Mouse (Mus musculus) layer of hippocampus, postnatal 10 days (tissue): ENCODE data around the gene Olfr1396. TPM values are rescaled to one million over a fixed set of nuclear protein-coding genes. Genes with fewer than 3 reads are reported as not detected.

Source experiments
- DNase-seq, 2 experiments: peaks; one replicate each; pipeline ENCODE4 v3.0.0; 2021; ENCODE audit warnings: low spot score in 2 of 2
- long read RNA-seq: library from polyadenylated mRNA; stranded (forward); transcript quantifications from one replicate; pipeline ENCODE4 v2.0.0, GENCODE M21; 2023
- total RNA-seq, 2 experiments: library from RNA; stranded (reverse); gene quantifications; 2 replicates each; pipeline ENCODE4 v1.2.3; 2021

The Olfr1396 gene
- total RNA-seq: not detected
- long read RNA-seq: 0 reads

DNA sequence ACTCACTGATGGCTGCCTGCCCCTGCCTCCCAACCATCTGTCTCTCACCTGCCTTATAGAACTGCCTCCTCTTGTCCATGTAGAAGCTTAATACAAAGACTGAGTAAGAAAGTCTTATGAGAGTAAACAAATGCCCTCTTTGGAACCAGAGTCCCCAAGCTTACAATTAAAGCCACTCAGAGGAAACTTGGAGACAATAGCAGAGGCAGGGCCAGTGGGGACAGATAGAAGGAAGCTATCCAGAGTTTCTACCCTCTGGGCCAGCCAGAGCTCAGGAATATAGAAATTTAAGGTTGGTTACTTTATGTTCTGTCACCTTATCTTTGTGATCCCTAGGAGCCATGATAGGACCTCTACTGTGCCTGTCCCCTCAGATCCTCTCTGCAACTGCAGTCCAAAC lies at the start of gene Olfr1396:
Olfr1396 (minus strand) TSS at position 101 of the 400 bp plus-strand sequence.
- no peak for DNase-seq

DNA sequence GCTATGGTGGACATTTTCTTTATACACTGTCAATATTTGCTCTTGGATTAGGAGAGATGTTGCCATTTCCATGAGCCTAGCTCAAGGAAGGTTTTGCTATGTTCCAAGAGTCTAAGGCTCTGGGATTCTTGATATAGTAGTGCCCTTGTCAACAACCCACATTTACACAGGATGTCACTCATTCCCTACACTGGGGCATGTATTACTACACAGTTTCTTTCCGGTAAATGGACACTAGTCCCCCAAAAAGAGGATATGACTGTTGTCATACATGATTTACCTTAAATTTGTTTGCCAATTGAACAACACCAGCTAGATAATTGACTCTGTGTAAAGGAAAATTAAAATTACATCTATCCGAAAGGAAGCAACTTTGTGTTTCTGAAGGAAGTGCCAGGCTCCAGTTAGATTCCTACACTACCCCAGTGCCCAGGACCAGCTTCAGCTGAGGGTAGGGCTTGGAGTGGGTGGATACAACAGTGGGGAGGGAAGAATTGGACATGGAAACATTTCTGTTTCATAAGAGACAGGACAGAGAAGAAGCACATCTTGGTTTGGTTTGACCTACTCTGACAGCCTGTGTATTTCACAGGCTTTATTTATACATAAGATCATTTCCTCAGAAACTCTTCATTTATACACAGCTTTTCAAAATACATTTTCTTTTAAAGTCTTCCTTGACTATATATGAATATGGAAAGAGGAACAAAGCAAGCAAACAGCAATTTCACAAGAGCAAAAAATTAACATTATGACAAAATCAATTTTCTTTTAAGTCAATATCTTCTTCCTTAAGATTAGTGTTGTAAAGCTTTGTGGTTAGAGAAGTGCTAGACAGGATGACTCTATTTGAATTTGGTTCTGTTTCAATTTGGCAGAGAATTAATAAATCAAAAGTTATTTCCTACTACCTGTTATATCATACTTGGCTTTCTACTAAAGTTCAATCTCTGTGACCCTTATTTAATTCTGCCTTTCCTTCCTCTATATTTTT lies 42.4 kb upstream of the Olfr1396 start:
- no peak for DNase-seq

DNA sequence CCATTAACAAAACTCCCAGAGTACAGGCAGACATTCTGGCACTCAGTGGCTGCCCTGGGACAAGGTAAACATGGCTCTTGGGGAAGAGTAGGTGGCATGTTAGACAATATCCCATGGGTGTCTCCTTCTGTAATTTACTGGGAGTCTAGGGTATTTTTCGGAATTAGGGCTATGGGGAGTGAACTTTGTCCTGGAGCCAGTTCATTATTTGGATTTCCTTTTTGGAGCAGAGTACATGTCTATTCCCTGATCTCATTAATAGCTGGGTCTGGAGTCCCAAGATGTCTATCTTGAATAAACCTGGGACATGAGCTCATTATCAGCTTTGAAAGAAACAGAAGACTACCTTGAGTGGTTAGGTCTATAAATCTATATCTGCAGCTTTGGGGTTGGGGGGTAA lies 39.4 kb upstream of the Olfr1396 start, which contains the start of gene Olfr1394:
Olfr1394 (plus strand) TSS at position 301 of the 400 bp plus-strand sequence.
- no peak for DNase-seq

DNA sequence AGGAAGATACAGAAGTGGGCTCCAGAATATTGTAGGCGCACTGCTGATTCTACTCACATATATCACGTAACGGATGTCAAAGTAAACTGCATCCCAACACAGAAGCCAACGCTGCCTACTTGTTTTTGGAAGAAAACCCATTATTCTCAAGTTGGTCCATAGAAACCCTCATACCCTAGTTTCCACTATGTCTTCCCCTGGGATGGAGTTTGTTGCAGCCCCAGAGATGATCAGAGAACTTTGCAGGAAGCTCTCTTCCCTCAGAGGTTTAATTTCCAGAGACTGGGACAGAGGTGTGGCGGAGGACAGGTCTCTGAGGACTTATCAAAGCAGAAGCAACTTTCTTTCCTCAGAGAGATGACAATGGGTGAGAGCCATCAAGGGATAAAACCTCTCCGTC lies 27.3 kb upstream of the Olfr1396 start, which contains the start of gene Olfr1395:
Olfr1395 (plus strand) TSS at position 301 of the 400 bp plus-strand sequence.
- DNase-seq: no peak

DNA sequence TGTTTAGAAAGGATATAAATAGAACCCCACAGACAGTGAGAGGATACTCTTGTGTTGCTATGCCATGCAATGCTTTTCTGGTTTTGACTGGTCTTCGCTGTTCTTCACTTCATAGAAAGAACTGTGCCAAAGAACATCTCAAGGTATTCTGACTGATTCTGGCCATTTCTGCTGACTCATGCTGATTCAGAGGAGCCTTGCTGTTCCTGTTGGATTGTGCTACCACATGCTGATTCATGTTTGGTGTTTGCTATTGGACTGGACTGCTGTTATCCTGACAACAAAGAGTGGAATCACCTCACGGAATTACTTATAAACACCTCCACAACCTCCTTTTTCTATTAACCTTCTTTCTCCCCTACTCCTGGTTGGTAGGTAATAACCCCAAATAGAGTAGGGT lies 9.5 kb upstream of the Olfr1396 start:
- no peak for DNase-seq

DNA sequence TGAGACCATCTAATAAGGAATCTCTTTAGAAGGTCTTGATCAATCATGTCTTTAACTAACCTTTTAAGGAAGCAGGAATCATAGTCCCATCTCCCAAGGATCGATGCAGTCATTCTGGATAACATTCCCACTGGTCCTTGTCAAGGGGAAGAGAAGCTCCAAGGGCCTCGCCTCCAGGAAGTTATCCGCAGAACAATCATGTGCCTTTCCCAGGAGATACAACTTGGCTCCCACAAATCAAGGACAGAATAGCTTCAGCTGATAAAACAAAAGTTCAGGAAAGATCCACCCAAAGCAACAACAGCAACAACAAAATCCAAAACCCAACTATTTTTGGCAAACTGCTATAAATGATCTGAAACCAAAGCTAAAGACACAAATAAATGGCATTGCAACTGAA lies 5.0 kb upstream of the Olfr1396 start:
- DNase-seq: no peak

DNA sequence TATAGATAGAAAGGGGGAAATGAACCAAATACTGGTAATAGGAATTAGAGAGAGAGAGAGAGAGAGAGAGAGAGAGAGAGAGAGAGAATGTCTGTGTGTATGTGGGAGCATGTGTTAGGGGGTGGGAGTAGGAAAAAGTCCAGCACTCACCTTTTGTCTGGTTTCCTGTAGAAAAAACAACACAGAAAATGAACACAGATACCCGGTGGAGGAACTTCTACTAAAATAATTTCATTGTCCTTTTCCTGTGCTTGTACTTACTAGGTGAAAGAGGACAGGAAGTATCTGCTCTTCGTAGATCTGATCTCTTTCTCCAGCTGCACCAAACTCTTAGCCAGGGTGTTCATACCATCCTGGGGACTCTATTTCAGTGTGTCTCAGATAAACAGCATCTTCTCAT lies 516 bp downstream of the Olfr1396 start:
- DNase-seq: no peak

DNA sequence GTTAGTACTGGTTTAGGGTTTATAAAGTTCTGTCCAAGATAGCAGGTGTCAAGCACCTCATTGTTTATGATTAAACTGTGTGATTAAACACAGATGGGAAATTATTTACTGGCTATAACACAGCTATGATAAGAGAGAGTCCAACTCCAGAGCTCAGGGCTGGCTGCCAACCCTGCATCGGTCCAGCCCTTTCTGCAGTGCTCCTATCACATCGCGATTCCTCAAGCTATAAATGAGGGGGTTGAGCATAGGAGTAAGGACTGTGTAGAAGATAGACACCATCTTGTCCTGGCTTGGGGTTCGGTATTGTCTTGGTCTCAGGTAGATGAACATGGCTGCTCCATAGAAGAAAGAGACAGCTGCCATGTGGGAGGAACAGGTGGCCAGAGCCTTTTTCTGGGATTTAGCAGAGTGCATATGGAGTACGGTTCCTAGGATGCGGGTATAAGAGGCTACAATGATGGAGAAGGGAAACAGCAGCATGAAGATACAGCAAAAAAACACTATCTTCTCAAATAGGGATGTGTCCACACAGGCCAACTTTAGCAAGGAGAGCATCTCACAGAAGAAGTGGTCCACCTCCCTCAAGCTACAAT lies 2.0 kb downstream of the Olfr1396 start:
- peak in 1 of 2 experiments; percentile 16 for DNase-seq

DNA sequence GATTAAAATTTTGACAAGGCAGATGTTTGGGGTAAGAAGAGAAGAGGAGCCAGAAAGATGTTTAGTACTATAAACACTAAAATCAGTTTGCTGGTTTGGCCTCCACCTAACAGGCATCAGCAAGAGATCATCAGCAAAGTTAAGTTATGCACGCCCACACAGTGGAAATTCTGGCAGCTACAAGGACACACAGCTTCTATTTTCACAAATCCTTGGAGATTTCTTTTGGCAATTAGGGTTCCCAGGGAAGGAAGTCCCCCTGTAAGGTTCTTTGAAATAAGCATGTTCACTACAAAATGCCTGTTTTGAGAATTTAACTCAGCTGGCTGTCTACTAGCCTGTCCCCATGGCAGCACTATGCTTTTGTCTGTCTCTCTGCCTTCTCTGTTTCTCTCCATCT lies 3.7 kb downstream of the Olfr1396 start:
- no peak for DNase-seq

DNA sequence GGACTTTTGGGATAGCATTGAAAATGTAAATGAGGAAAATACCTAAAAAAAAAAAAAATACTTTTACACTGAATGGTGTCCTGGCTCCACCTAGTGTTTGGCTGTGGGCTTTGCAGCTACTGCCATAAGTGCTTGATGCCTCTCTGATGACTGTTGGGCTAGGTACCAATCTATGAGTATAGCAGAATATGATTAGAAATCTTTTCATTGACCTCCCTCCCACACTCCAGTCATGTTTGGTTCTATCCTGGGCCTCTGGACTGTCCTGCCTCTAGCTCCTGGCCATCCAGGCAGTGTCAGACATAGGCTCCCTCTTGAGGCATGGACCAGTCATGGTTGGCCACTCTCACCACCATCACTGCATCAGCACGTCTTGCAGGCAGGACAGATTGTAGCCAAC lies 5.8 kb downstream of the Olfr1396 start:
- DNase-seq: peak; percentile 29 to 47

DNA sequence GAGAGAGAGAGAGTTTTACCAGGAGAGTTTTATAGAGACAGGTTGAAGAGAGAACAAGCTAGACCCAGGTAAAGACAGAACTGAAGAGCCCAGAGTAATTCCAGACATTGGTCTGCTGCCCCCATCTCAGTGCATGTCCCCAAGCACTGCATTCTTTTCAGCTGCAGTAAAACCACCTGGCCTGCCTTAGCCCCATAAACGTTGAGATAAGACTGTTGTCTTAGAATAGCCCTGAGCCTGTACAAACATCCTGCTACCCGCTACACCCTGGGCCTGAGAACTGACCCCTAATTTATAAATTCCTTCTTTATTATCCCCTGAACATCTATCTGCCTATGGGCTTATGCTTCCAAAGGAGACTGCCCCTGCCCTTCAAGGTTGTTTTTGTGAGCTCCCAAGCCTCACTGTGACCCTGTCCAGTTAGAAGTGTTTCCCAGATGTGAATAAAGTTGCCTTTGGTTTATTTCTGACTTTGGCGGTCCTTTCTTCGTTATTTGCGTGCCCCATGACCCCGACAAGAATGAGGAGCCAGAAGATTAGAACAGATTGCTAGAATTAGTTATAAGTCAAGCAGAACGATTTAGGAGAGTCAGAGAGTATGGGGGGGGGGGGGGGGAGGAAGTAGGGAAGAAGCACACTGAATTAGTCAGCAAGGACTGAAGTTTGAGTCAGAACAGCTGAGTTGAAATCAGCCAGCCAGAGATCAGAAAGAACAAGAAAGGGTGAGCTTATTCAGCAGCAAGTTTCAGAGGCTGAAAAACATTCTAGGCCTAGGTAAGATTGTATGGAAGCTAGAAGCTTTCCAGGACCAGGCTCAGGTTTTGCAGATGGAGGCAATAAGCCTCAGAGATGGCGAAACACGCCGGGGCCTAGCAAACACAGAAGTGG lies 6.8 kb downstream of the Olfr1396 start:
- DNase-seq: no peak

DNA sequence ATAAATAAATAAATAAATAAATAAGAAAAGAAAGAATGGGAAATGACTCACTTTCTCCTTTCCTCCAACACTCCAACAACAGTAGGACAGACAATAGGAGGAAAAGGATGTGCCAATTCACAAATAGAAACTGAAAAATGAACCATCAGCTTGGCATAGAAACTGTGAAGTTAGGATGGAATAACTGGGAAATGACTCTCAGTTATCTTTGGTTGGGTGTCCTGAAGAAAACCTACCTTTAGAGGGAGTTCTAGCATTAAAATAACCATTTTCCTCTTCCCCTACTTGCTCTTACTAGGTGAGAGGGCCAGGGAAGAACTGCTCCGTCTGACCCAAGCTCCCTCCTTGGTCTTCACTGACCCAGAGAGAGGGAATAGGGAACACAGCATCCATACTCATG lies 8.9 kb downstream of the Olfr1396 start:
- DNase-seq: no peak

DNA sequence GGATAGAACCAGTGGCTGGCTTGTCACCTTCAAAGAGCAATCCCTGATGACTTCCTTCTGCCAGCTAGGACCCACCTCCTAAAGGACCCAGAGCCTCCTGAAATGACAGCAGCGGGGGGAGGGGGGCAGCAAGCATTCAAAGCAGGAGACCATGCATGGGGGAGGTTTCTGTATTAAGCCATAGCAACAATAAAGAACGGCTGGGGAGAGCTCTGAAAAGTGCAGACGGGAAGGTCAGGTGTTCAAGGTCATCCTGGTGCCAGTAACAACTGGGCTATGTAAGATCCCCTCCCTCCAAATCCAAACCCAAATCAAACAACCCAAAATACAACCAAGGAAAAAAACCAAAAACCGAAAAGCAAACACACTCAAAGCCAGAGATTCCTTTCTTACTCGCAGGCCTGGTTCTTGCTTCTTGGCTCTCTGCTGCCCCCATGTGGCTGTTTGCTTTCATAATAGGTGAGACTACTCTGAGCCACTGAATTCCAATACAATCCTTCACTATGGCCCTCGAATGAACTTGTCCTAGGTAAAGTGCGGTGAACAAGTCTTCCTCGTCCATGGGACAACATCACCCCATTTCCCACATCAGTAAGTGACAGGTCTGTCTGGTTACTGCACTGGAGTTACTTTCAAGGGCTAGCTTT lies 11.5 kb downstream of the Olfr1396 start:
- peak; percentile 92 for DNase-seq

DNA sequence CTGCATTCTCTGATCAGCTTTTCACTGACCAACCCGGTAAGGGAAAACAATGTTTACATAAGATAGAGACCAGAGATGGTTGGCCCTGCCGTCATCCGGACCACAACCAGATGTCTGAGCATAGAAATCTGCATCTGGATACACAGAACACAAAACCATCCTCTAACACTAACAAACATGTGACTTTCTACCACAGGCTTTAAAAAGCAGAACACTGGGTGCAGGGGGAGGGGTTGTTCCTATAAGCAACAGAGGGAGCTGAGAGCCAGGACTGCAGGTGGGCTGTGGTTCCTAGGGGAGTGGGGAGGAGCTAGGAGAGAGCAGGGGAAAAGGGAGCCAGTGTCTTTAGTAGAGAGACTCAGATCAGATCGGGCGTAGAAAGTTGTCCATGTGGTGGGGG lies 13.2 kb downstream of the Olfr1396 start:
- no peak for DNase-seq

DNA sequence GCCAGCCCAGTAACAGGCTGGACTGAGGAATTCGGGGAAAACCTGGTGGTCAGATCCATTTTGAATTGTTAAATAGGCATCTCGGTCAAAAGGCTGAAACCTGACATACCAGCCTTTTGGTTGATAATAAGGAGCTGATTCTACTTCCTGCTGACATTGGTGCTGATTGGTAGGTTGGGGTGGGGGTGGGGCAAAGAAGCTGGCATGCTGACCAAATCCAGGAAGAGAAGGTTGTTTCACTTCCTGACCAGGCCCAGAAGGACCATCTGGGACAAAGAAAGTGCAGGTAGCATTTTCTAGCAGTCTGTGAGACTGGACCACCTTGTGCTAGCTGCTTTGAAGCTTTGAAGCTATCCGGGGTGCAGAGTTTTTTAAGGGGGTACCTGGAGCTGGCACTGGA lies 14.3 kb downstream of the Olfr1396 start:
- no peak for DNase-seq

DNA sequence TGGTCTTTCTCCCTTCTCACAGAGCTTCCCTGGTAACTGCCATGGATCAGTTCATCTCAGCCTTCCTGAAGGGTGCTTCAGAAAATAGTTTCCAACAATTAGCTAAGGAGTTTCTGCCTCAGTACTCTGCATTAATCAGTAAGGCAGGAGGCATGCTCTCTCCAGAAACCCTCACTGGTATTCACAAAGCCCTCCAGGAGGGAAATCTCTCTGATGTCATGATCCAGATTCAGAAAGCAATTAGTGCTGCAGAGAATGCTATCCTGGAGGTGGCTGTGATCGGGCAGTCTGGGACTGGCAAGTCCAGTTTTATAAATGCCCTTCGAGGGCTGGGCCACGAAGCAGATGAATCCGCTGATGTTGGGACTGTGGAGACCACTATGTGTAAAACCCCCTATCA lies 19.3 kb downstream of the Olfr1396 start:
- no peak for DNase-seq

DNA sequence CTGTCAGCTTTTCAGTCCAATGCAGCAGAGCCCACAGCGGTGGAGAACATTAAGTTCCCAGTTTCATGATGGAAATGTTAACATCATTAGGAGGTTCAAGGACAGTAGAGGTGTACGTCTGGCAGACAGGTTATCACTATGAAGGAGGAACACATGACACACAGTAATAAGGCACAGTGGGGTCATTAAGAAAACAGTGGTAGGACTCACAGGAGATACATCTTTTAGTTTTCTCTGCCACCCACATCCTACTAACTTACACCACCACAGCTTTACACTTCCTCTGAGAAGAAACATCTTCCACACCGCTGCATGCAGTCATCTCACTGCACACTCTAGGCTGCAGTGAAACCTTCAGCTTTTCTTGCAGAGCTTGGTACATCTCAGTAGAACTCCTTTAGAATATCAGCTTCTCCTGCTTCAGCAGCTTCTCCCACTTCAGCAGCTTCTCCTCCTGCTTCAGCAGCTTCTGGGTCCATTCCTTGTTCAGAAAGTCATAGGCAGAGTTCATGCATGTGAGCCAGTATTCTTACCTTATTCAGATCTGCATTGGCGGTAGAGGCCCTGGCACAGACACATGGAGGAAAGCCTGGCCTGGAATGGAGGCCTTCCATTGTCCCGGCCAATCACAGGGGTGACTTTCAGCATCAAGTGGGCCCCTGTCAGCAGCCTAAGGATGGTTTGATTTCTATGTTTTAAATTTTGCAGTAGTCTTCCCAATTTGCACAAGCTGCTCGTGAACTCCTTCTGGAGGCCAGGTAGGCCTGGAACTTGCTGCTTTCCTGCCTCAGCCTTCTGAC lies 20.6 kb downstream of the Olfr1396 start:
- DNase-seq: no peak

DNA sequence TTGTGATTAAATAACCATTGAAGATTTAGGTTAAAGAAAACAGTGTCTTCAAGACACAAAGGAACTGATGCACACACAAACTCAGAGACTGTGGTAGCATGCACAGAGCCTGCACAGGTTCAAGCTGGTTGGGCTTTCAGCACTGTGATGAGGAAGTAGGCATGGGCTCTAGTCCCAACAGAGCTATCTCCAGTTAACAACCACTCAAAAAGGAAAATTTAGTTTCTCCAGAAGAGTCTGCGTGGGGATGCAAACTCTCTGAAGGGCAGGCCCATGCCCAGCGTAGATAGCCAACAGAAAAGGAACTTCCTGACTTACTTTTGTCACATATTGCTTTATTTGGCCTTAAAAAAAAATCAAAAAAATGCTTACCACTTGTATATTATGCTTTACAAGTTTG lies 21.9 kb downstream of the Olfr1396 start:
- DNase-seq: no peak

DNA sequence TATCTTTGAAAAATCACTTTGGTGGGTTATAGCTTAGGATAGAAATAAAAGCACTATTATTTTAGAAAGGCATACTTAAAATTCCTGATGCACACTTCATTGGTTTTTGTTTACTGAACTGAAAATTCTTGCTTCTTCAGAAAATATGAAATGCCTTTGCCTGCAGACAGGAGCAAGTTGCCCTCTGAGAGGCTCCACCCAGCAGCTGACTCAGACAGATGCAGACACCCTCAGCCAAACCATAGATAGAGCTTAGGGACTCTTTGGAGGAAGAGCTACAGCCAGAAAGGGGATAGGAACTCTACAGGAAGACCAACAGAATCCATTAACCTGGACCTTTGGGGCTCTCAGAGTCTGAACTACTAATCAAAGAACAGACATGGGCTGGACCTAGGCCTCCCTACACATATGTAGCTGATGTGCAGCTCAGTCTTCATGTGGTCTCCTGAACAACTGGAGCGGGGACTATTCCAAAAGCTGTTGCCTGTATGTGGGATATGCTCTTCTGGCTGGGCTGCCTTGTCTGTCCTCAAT lies 22.6 kb downstream of the Olfr1396 start:
- DNase-seq: no peak

DNA sequence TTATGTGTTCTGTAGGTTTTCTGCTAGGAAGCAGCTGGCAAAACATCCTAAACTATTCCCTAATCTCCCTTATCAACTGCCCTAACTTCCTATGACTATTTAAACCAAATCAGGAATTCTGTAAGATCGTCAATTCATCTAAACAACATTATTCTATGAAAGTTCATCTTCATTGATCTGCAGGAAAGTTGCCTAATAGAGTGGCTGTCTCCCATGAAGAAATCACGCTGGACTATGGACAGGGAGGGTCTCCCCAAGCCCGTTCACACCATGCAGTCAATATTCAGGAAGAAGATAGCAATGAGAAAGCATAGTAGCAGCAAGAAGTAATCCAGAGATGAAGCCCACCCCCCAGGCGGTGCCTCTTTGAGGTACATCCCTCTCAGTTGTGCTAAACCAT lies 23.5 kb downstream of the Olfr1396 start:
- no peak for DNase-seq
